Mouse (Mus musculus) layer of hippocampus, postnatal 14 days (tissue): ENCODE results near the gene Mamstr. TPM values are rescaled to one million over a fixed set of nuclear protein-coding genes. Genes with fewer than 3 reads are reported as not detected.

Experiments
- DNase-seq, 2 experiments: peaks; one replicate each; pipeline ENCODE4 v3.0.0; 2021 to 2022; ENCODE audit warnings: low spot score in 2 of 2, mixed read lengths in 1 of 2
- long read RNA-seq, 2 experiments: library from polyadenylated mRNA; stranded (forward); transcript quantifications; one replicate each; pipeline ENCODE4 v2.0.0; 2021
- total RNA-seq, 2 experiments: library from RNA; stranded (reverse); gene quantifications; 2 replicates each; pipeline ENCODE4 v1.2.3; 2021

Mamstr gene
- total RNA-seq, result 1 to 10 TPM; 1.7 to 1.8 TPM
- long read RNA-seq, experiment 1, partial matches to known transcripts, result 2 of 3 reads
- long read RNA-seq, experiment 1, other reads (novel, unspliced or antisense), result 1 of 3 reads
- long read RNA-seq, experiment 2, result 0 reads

- DNase-seq, result no peak
Measured at GRCm38 (mm10) chr7:45639561-45640027, at the start of gene Mamstr. TSS of gene Mamstr (plus strand) at chr7:45639977.

GRCm38 (mm10) chr7:45590874-45591273 lies 48.9 kb upstream of the Mamstr start:
- DNase-seq, result no peak

GRCm38 (mm10) chr7:45591880-45592279 lies 47.9 kb upstream of the Mamstr start:
- DNase-seq, result no peak

GRCm38 (mm10) chr7:45593118-45593815 lies 46.5 kb upstream of the Mamstr start:
- DNase-seq, result peak; percentile 66 to 80

- DNase-seq, result no peak
Measured at GRCm38 (mm10) chr7:45595176-45595575, 44.6 kb upstream of the Mamstr start.

- DNase-seq, result no peak
Measured at GRCm38 (mm10) chr7:45596107-45596506, 43.7 kb upstream of the Mamstr start.

GRCm38 (mm10) chr7:45597013-45597412 lies 42.8 kb upstream of the Mamstr start:
- DNase-seq, result no peak

GRCm38 (mm10) chr7:45597527-45597926 lies 42.2 kb upstream of the Mamstr start:
- no peak for DNase-seq

GRCm38 (mm10) chr7:45598960-45599879 lies 40.6 kb upstream of the Mamstr start:
- no peak for DNase-seq

GRCm38 (mm10) chr7:45605704-45606289 lies 34.0 kb upstream of the Mamstr start:
- DNase-seq, result no peak

GRCm38 (mm10) chr7:45609511-45609910 lies 30.3 kb upstream of the Mamstr start:
- no peak for DNase-seq

GRCm38 (mm10) chr7:45616277-45616676 lies 23.5 kb upstream of the Mamstr start:
- DNase-seq, result no peak

GRCm38 (mm10) chr7:45617042-45617695 lies 22.6 kb upstream of the Mamstr start, which contains the start of gene Fut1:
TSS of gene Fut1 (plus strand) at chr7:45617289.
- no peak for DNase-seq

GRCm38 (mm10) chr7:45618316-45618715 lies 21.5 kb upstream of the Mamstr start:
- no peak for DNase-seq

- no peak for DNase-seq
Measured at GRCm38 (mm10) chr7:45619592-45619991, 20.2 kb upstream of the Mamstr start.

- DNase-seq, result no peak
Measured at GRCm38 (mm10) chr7:45621443-45621842, 18.3 kb upstream of the Mamstr start, which contains the start of gene Izumo1. TSS of gene Izumo1 (plus strand) at chr7:45621811.

- no peak for DNase-seq
Measured at GRCm38 (mm10) chr7:45623507-45623906, 16.3 kb upstream of the Mamstr start.

GRCm38 (mm10) chr7:45624718-45625117 lies 15.1 kb upstream of the Mamstr start:
- DNase-seq, result no peak

- no peak for DNase-seq
Measured at GRCm38 (mm10) chr7:45625481-45625880, 14.3 kb upstream of the Mamstr start.

- DNase-seq, result no peak
Measured at GRCm38 (mm10) chr7:45626571-45627076, 13.2 kb upstream of the Mamstr start.

- DNase-seq, result no peak
Measured at GRCm38 (mm10) chr7:45627261-45627660, 12.5 kb upstream of the Mamstr start, which contains the start of gene Rasip1. TSS of gene Rasip1 (plus strand) at chr7:45627488.
